Mouse (Mus musculus): ENCODE measurements at regions not wholly inside any gene's neighbourhood (a gene's known extent, or its start where the extent isn't known, plus 50 kb on each side); places are given as distances from the start of the nearest gene placed in this dataset.

GRCm38 (mm10) chr2:80870046-80870445 is 253.0 kb downstream of the Nup35 start:
- 78% methylated on average over 8 of the region's 9 CpGs for WGBS
- ATAC-seq = no peak
- no peaks in the 10 kb centered on the region for H3K27me3 ChIP-seq
- no peaks in the 10 kb centered on the region for H3K9me3 ChIP-seq
- H3K4me3 ChIP-seq (replicated peaks) = no peak overlapping the region
- H3K4me1 ChIP-seq (replicated peaks) = no peaks in the 10 kb centered on the region
- no peak overlapping the region; the same call in 1 of the 2 replicates for H3K4me2 ChIP-seq (replicated peaks)
- H3K9ac ChIP-seq (replicated peaks) = no peak overlapping the region
- no peak overlapping the region for H3K27ac ChIP-seq
- no peaks in the 10 kb centered on the region for H3K36me3 ChIP-seq

GRCm38 (mm10) chr2:80870458-80870857 is 253.4 kb downstream of the Nup35 start:
- no peak overlapping the region for H3K9ac ChIP-seq (replicated peaks)
- H3K4me3 ChIP-seq (replicated peaks) = no peak overlapping the region
- H3K27ac ChIP-seq = no peak overlapping the region
- H3K4me2 ChIP-seq (replicated peaks) = no peak overlapping the region; the same call in 1 of the 2 replicates
- 74% methylated on average over 6 of the region's 6 CpGs for whole genome bisulfite sequencing
- ATAC-seq = no peak
- H3K9me3 ChIP-seq = no peaks in the 10 kb centered on the region
- no peaks in the 10 kb centered on the region for H3K36me3 ChIP-seq
- no peaks in the 10 kb centered on the region for H3K27me3 ChIP-seq
- no peaks in the 10 kb centered on the region for H3K4me1 ChIP-seq (replicated peaks)

GRCm38 (mm10) chr2:80871356-80871755 is 254.3 kb downstream of the Nup35 start:
- H3K27ac ChIP-seq = no peak overlapping the region
- ATAC-seq = no peak
- H3K4me3 ChIP-seq (replicated peaks) = no peak overlapping the region
- 93% methylated on average over 6 of the region's 6 CpGs for WGBS
- no peak overlapping the region for H3K4me2 ChIP-seq (replicated peaks)
- no peaks in the 10 kb centered on the region for H3K36me3 ChIP-seq
- no peaks in the 10 kb centered on the region for H3K4me1 ChIP-seq (replicated peaks)
- H3K27me3 ChIP-seq = no peaks in the 10 kb centered on the region
- no peak overlapping the region for H3K9ac ChIP-seq (replicated peaks)
- no peaks in the 10 kb centered on the region for H3K9me3 ChIP-seq

GRCm38 (mm10) chr2:80878437-80878836 is 261.4 kb downstream of the Nup35 start:
- no peaks in the 10 kb centered on the region for H3K27me3 ChIP-seq
- H3K27ac ChIP-seq = no peak overlapping the region
- H3K4me2 ChIP-seq (replicated peaks) = no peak overlapping the region
- no peaks in the 10 kb centered on the region for H3K36me3 ChIP-seq
- H3K4me1 ChIP-seq (replicated peaks) = no peaks in the 10 kb centered on the region
- no peaks in the 10 kb centered on the region for H3K9me3 ChIP-seq
- WGBS = 93% methylated on average over 2 of the region's 2 CpGs
- ATAC-seq = no peak
- no peak overlapping the region for H3K4me3 ChIP-seq (replicated peaks)
- no peak overlapping the region for H3K9ac ChIP-seq (replicated peaks)

- Histone ChIP-seq H3K27me3 (no peaks in the 10 kb centered on the region), H3K4me2 (replicated peaks) (no peak overlapping the region), H3K9me3 (no peaks in the 10 kb centered on the region), H3K4me3 (replicated peaks) (no peak overlapping the region), H3K4me1 (replicated peaks) (no peaks in the 10 kb centered on the region), H3K9ac (replicated peaks) (no peak overlapping the region), H3K27ac (no peak overlapping the region), H3K36me3 (no peaks in the 10 kb centered on the region)
- WGBS = 87% methylated on average over 5 of the region's 5 CpGs
- no peak for ATAC-seq
These were observed 267.2 kb downstream of the Nup35 start for GRCm38 (mm10) chr2:80884231-80884630.

GRCm38 (mm10) chr2:80902050-80902449 is 285.0 kb downstream of the Nup35 start:
- H3K27me3 ChIP-seq = no peaks in the 10 kb centered on the region
- no peak overlapping the region for H3K27ac ChIP-seq
- no peak overlapping the region for H3K4me2 ChIP-seq (replicated peaks)
- no peak overlapping the region for H3K4me3 ChIP-seq (replicated peaks)
- no peaks in the 10 kb centered on the region for H3K9me3 ChIP-seq
- H3K36me3 ChIP-seq = no peaks in the 10 kb centered on the region
- H3K4me1 ChIP-seq (replicated peaks) = no peaks in the 10 kb centered on the region
- H3K9ac ChIP-seq (replicated peaks) = no peak overlapping the region
- 31% methylated on average over 3 of the region's 3 CpGs for WGBS
- no peak for ATAC-seq

GRCm38 (mm10) chr2:80913478-80913877 is 296.4 kb downstream of the Nup35 start:
- Histone ChIP-seq H3K27me3 (no peaks in the 10 kb centered on the region), H3K36me3 (no peaks in the 10 kb centered on the region), H3K4me3 (replicated peaks) (no peak overlapping the region), H3K9ac (replicated peaks) (no peak overlapping the region), H3K27ac (no peak overlapping the region), H3K4me2 (replicated peaks) (no peak overlapping the region), H3K9me3 (no peaks in the 10 kb centered on the region), H3K4me1 (replicated peaks) (no peaks in the 10 kb centered on the region)
- 89% methylated on average over 2 of the region's 2 CpGs for WGBS
- ATAC-seq = no peak

- 79% methylated on average over 3 of the region's 3 CpGs for WGBS
These were observed 328.5 kb downstream of the Nup35 start for GRCm38 (mm10) chr2:80945521-80945920.

GRCm38 (mm10) chr2:80966766-80967165 is 349.7 kb downstream of the Nup35 start:
- Histone ChIP-seq H3K4me2 (replicated peaks) (no peak overlapping the region), H3K27me3 (no peaks in the 10 kb centered on the region), H3K27ac (0 out of 2 replicates have a peak overlapping the region, but pooled peaks have one; percentile 4), H3K4me1 (replicated peaks) (no peaks in the 10 kb centered on the region), H3K9ac (replicated peaks) (no peak overlapping the region), H3K36me3 (no peaks in the 10 kb centered on the region), H3K9me3 (no peaks in the 10 kb centered on the region), H3K4me3 (replicated peaks) (no peak overlapping the region)
- ATAC-seq = 0 out of 2 replicates have a peak, but pooled peaks have one; percentile 56
- WGBS = 83% methylated on average over 5 of the region's 5 CpGs

More at GRCm38 (mm10) chr2:80945521-80945920, 328.5 kb downstream of the Nup35 start:
- Histone ChIP-seq H3K4me2 (replicated peaks) (no peak overlapping the region), H3K27me3 (no peaks in the 10 kb centered on the region), H3K27ac (no peak overlapping the region), H3K9ac (replicated peaks) (no peak overlapping the region), H3K36me3 (no peaks in the 10 kb centered on the region), H3K4me1 (replicated peaks) (no peaks in the 10 kb centered on the region), H3K4me3 (replicated peaks) (no peak overlapping the region), H3K9me3 (no peaks in the 10 kb centered on the region)
- no peak for ATAC-seq

GRCm38 (mm10) chr2:80967260-80967659 is 350.2 kb downstream of the Nup35 start:
- H3K4me1 ChIP-seq (replicated peaks) = no peaks in the 10 kb centered on the region
- ATAC-seq = peak; percentile 78
- no peak overlapping the region for H3K27ac ChIP-seq
- H3K4me3 ChIP-seq (replicated peaks) = no peak overlapping the region
- WGBS = 73% methylated on average over 11 of the region's 11 CpGs
- H3K27me3 ChIP-seq = no peaks in the 10 kb centered on the region
- H3K9ac ChIP-seq (replicated peaks) = no peak overlapping the region
- no peak overlapping the region for H3K4me2 ChIP-seq (replicated peaks)
- H3K36me3 ChIP-seq = no peaks in the 10 kb centered on the region
- H3K9me3 ChIP-seq = no peaks in the 10 kb centered on the region

GRCm38 (mm10) chr2:80969354-80969753 is 352.3 kb downstream of the Nup35 start:
- Histone ChIP-seq H3K9ac (replicated peaks) (no peak overlapping the region), H3K4me2 (replicated peaks) (no peak overlapping the region), H3K36me3 (no peaks in the 10 kb centered on the region), H3K27me3 (no peaks in the 10 kb centered on the region), H3K9me3 (no peaks in the 10 kb centered on the region), H3K27ac (no peak overlapping the region), H3K4me1 (replicated peaks) (no peaks in the 10 kb centered on the region), H3K4me3 (replicated peaks) (no peak overlapping the region)
- 0 out of 2 replicates have a peak, but pooled peaks have one; percentile 53 for ATAC-seq
- WGBS = 67% methylated on average over 5 of the region's 5 CpGs

- WGBS = 84% methylated on average over 2 of the region's 2 CpGs
- Histone ChIP-seq H3K4me1 (replicated peaks) (no peaks in the 10 kb centered on the region), H3K4me3 (replicated peaks) (no peak overlapping the region), H3K27ac (no peak overlapping the region), H3K4me2 (replicated peaks) (no peak overlapping the region), H3K9me3 (peaks cover 4% of the 10 kb centered on the region; the same call in 1 of the 2 replicates), H3K9ac (replicated peaks) (no peak overlapping the region), H3K36me3 (no peaks in the 10 kb centered on the region), H3K27me3 (no peaks in the 10 kb centered on the region)
- no peak for ATAC-seq
These were observed 356.2 kb downstream of the Nup35 start for GRCm38 (mm10) chr2:80973217-80973616.

GRCm38 (mm10) chr2:80998296-80998695 is 381.3 kb downstream of the Nup35 start:
- H3K27me3 ChIP-seq = no peaks in the 10 kb centered on the region
- ATAC-seq = no peak
- 90% methylated on average over 1 of the region's 1 CpGs for WGBS
- no peaks in the 10 kb centered on the region for H3K36me3 ChIP-seq
- no peak overlapping the region for H3K27ac ChIP-seq
- H3K4me2 ChIP-seq (replicated peaks) = no peak overlapping the region
- no peak overlapping the region for H3K4me3 ChIP-seq (replicated peaks)
- no peak overlapping the region for H3K9ac ChIP-seq (replicated peaks)
- H3K4me1 ChIP-seq (replicated peaks) = no peaks in the 10 kb centered on the region
- H3K9me3 ChIP-seq = no peaks in the 10 kb centered on the region

Measured in midbrain, embryonic 13.5 days (tissue).